Mouse (Mus musculus): ENCODE measurements at regions not wholly inside any gene's neighbourhood (a gene's known extent, or its start where the extent isn't known, plus 50 kb on each side); places are given as distances from the start of the nearest gene placed in this dataset.

DNA sequence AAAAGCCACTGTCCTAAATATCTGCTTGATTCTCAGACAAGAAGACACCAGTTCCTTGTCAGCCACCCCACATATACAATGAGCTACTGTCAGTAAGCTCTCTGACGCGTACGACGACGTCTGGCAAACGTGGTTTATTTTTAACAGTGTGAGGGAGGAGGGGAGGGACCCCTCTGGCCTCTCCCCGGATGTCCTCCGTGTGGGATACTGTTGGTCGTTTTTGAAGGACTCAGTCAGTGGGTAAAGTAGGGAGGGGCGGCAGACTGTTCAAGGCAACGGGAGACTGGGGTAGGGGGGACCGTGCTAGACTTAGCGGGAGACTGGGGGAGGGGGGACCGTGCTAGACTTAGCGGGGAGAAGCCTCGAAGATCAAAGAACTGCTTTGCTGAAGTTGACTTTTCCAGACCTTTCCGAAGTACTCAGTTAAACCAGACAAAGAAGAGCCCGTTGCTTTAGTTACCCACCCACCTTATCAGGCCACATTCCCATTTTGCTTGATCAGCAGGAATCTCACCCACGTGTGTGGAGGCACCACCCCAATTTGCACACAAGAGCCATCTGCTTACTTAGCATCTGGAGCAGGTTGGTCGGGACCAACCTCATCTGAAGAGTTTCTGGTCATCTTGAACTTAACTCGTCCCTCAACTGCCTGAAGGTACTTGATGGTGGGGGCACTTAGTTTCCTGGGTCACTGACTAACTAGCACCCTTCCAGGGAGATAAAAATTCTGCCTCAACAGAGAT is 92.6 kb upstream of the Mark1 start:
- DNase-seq (ENCODE audit: low read depth), result no peak

DNA sequence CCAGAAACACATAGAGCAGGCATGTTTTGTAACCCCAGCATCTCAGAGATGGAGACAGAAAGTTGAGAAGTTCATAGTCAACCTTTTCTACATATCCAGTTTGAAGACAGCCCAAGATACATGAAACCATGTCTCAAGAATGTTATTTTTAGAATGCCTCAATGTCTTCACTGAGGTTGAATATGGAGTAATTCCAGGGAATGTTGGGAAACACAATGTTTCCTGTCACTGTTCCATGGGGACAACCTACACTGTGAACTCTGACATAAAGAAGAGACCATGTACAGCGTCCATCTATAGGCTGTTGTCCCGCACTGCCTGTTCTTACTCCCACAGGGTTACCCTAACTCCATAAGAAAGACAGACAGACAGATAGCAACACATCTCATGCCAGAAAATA is 89.8 kb upstream of the Mark1 start:
- DNase-seq (ENCODE audit: low read depth), result peak; percentile 81

DNA sequence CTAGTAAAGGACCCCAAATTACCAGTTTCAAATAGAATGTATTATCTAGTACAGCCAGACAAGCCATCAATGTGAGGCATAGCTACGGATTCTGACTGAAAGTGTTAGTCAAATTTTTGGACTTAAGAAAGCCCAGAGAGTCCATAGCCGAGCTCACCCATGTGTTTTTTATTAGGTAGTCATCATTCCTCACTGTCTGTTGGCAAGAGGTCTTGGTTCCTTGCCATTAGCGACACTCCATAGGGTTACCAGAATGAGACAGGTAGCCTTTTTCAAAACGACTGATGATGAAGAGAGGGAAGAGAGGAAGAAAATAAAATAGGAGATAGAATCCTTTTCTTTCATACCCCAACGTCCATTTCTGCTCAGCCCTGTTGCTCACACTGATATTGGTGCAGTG is 83.8 kb upstream of the Mark1 start:
- DNase-seq (ENCODE audit: low read depth), result no peak

DNA sequence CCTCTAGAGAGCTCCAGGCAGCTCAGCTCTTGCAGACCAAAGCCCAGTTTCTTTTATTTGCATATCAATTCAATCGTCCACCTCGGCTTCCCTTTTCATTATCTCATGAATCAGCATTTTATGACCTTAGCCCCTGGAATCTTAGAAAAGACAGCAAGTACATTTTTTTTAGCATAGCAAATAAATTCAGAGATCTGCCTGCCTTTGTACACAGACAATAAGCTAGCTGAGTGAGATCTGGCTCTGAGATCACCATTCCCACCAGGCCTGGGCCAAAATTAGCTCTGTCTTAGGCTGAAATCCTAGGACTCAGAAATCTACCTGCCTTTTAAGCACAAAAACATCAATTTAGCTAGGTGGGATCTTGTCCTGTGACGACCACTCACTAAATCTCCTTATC is 80.7 kb upstream of the Mark1 start:
- DNase-seq (ENCODE audit: low read depth), result no peak

DNA sequence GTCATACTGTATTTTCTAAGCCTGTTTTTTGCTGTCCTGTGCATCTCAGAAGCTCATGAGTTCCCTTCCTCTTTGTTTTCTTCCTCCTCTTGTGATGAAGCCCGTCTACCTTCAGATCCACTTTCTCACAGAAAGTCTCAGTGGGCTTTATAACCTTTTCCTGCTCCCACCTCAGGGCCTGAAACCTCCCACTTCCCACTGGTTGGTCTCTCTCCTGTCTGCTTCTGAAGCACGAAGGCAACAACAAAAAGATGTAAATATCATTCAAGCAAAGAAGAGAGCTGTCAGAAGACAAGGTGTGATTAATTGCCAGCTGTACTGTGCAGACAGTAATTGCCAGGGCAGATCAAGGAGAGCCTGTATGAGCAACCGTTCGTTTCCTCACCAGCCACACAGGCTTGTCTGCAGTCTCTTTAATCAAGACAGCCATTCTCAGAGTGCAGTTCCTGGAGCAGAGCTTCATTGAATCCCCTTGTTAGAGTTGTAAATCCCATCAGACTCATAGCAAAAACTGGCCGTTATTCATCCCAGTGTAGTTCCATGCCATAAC is 80.0 kb upstream of the Mark1 start:
- DNase-seq (ENCODE audit: low read depth), result no peak

DNA sequence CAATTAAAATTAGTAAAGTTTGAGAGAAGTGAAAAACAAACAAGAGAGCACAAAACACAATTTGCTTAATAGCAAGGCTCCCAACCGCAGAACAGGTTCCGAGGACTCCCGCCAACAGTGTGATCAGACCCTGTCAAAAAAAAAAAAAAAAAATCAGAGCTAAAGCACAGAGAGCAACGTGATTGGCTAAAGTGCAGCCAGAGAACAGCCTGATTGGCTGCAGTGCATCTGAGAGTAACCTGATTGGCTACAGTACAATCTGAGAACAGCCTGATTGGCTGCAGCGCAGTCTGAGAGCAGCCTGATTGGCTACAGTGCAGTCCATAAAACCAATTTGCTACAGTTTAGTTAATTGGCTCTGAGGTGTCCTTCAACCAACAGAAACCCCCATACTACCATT is 74.6 kb upstream of the Mark1 start:
- DNase-seq (ENCODE audit: low read depth), result no peak

- DNase-seq (ENCODE audit: low read depth), result no peak
Measured at GRCm38 (mm10) chr1:185072766-185073165, 73.4 kb upstream of the Mark1 start.

- DNase-seq (ENCODE audit: low read depth), result no peak
Measured at GRCm38 (mm10) chr1:185071566-185071965, 72.2 kb upstream of the Mark1 start.

DNA sequence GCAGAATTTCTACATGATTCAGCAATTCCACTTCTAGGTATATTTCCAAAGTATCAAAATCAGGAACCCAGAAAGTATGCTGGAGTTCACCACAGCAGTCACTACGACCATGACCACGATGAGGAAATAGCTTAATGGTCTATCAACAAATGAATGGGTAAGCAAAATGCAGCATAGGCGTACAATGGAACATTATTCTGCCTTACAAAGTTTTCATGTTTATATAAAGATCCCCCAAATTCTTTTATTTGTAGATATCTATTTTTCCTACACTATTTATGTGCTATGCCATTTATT is 71.4 kb upstream of the Mark1 start:
- DNase-seq (ENCODE audit: low read depth), result no peak

GRCm38 (mm10) chr1:185070062-185070852 is 70.9 kb upstream of the Mark1 start:
- DNase-seq (ENCODE audit: low read depth), result no peak

DNA sequence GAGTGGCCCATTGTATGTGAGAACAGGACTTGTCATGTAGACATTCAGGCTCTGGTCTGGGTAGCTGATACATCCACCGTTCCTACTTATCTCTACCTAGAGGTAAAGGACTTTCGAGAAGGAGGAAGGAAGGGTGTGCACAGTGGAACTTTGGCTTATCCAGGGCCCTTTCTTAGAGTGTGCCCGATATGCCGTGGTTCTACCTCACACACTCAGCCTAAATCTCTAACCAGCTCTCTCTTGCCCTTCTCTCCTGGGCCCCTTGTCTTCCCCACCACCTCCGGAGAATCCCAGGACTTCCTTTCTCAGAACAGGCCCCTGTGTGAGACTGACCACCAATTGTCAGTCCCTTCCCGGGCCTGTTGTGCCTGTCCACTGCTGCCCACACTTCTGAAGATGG is 68.8 kb upstream of the Mark1 start:
- no peak for DNase-seq (ENCODE audit: low read depth)

GRCm38 (mm10) chr1:185067661-185068060 is 68.3 kb upstream of the Mark1 start:
- no peak for DNase-seq (ENCODE audit: low read depth)

DNA sequence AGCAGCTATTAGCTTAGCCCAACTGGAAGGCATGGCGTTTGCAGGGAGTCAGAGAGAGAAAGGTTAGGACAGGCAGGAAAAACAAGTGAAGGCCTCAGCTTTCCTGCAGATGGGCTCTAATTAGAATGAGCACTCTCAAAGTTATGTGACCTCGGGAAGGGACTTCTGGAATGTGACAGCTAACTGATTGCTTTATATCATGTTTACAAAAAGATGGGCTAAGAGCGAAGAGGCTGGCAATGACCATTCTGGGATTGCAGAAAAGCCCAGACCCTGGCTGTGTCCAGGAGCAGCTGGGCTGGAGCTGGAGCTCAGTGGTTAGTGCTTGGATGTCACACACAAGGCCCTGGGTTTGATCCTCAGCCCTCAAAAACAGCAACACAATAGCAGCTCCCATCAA is 65.7 kb upstream of the Mark1 start:
- DNase-seq (ENCODE audit: low read depth), result no peak

- no peak for DNase-seq (ENCODE audit: low read depth)
Measured at GRCm38 (mm10) chr1:185062103-185062502, 62.7 kb upstream of the Mark1 start.

GRCm38 (mm10) chr1:185057443-185057842 is 58.1 kb upstream of the Mark1 start:
- no peak for DNase-seq (ENCODE audit: low read depth)

- DNase-seq (ENCODE audit: low read depth), result no peak
Measured at GRCm38 (mm10) chr1:185052700-185053099, 53.3 kb upstream of the Mark1 start.

DNA sequence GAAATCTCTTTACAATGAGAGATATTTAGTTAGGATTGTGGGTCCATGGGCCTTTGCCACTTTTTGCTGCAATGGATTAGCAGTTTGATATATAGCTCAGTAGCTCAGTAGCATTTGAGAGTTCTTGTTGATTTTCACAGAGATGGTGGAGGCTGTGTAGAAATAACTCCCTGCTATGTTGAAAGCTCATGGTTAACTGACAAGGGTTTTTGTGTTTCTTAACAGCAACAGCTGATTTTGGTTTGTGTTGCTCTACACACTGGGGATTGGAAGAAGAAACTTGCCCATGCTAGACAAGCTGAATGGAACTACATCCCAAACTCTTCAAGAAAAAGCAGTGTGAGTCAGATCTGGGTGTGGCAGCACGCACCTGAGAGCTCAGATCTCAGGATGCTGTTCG is 50.6 kb upstream of the Mark1 start:
- no peak for DNase-seq (ENCODE audit: low read depth)
